Mouse (Mus musculus) midbrain, embryonic 11.5 days (tissue): Measurements from ENCODE around the gene Rnf4. TPM values are rescaled to one million over a fixed set of nuclear protein-coding genes. Genes with fewer than 3 reads are reported as not detected.

Experiments
- ATAC-seq: fragments of 200-750 bp; cut with Nextera tagmentation; 2 replicates; pipeline ENCODE4 v1.8.0; 2017; ENCODE audit warnings: moderate TSS enrichment, moderate library complexity; ENCODE audit not compliant: low FRiP score
- DNase-seq: peaks from one replicate; pipeline ENCODE4 v3.0.0; 2015; ENCODE audit warnings: low spot score; ENCODE audit errors: missing footprints
- H3K27ac ChIP-seq: fragments of 300-500 bp; sonication (generic); 2 replicates; pipeline ENCODE4 v1.5.1; 2014; ENCODE audit warnings: low read depth, low read length
- H3K27me3 ChIP-seq: fragments of 300-500 bp; sonication (generic); 2 replicates; pipeline ENCODE4 v1.6.1; 2014; ENCODE audit warnings: mild to moderate bottlenecking, low read length, moderate library complexity, mixed read lengths; ENCODE audit not compliant: control insufficient read depth, insufficient read depth
- H3K36me3 ChIP-seq: fragments of 300-500 bp; sonication (generic); 2 replicates; pipeline ENCODE4 v1.6.1; 2014; ENCODE audit warnings: mild to moderate bottlenecking, low read length, moderate library complexity, mixed read lengths; ENCODE audit not compliant: control insufficient read depth, insufficient read depth
- H3K4me1 ChIP-seq: fragments of 300-500 bp; sonication (generic); 2 replicates; pipeline ENCODE4 v1.6.1; 2014; ENCODE audit warnings: low read length; ENCODE audit not compliant: control insufficient read depth, insufficient read depth
- H3K4me2 ChIP-seq: fragments of 300-500 bp; sonication (generic); 2 replicates; pipeline ENCODE4 v1.6.1; 2014; ENCODE audit warnings: mild to moderate bottlenecking, moderate library complexity
- H3K4me3 ChIP-seq: fragments of 300-500 bp; sonication (generic); 2 replicates; pipeline ENCODE4 v1.5.1; 2014; ENCODE audit warnings: low read depth, low read length
- H3K9ac ChIP-seq: fragments of 300-500 bp; sonication (generic); 2 replicates; pipeline ENCODE4 v1.6.1; 2014; ENCODE audit warnings: low read length
- H3K9me3 ChIP-seq: fragments of 300-500 bp; sonication (generic); 2 replicates; pipeline ENCODE4 v1.6.1; 2016; ENCODE audit warnings: low read length; ENCODE audit not compliant: control insufficient read depth
- WGBS: fragments of 180-500 bp; shearing (Covaris S2); extraction: QIAGEN DNeasy Blood & Tissue Kit; methylation state at CpG from one replicate; pipeline ENCODE4 v1.1.7; 2014; 5-methylcytosine and 5-hydroxymethylcytosine counted together
- polyA plus RNA-seq: library from polyadenylated mRNA; unstranded; fragments of >200 nt; fragmentation: Nextera tagmentation; extraction: Ambion mirVana; gene quantifications from 2 replicates; pipeline ENCODE4 v1.2.1, GENCODE M21; 2014

Rnf4 gene
- polyA plus RNA-seq, result 190 and 205 TPM in 2 replicates

- Histone ChIP-seq H3K27me3 (no peaks in the 10 kb centered on the region), H3K9me3 (no peaks in the 10 kb centered on the region), H3K4me3 (peak within 1 kb of the TSS; percentile 86), H3K9ac (peak within 1 kb of the TSS; percentile 97), H3K4me1 (peaks cover 14% of the 10 kb centered on the region), H3K4me2 (peak within 1 kb of the TSS; percentile 95), H3K27ac (peak within 1 kb of the TSS; percentile 87), H3K36me3 (no peaks in the 10 kb centered on the region)
- peak; percentile 98 for DNase-seq
- ATAC-seq, result peak; percentile 96
- WGBS, result under 1% methylated on average over 66 of the region's 67 CpGs
These were observed at the start of gene Rnf4 for GRCm38 (mm10) chr5:34336097-34336774. TSS of gene Rnf4 (plus strand) at chr5:34336289.

GRCm38 (mm10) chr5:34286516-34286915 lies 49.6 kb upstream of the Rnf4 start:
- WGBS, result 4% methylated on average over 11 of the region's 11 CpGs
- Histone ChIP-seq H3K4me1 (peaks cover 12% of the 10 kb centered on the region; the same call in 1 of the 2 replicates), H3K4me3 (peak overlapping the region; percentile 66), H3K4me2 (peak overlapping the region; percentile 93), H3K9ac (no peak overlapping the region), H3K36me3 (no peaks in the 10 kb centered on the region), H3K9me3 (no peaks in the 10 kb centered on the region), H3K27me3 (peaks cover 27% of the 10 kb centered on the region), H3K27ac (no peak overlapping the region)
- no peak for DNase-seq
- no peak for ATAC-seq

- H3K4me1 ChIP-seq, result peaks cover 12% of the 10 kb centered on the region; the same call in 1 of the 2 replicates
- peak; percentile 96 for DNase-seq
- H3K9ac ChIP-seq, result peak overlapping the region; percentile 54
- peaks cover 27% of the 10 kb centered on the region for H3K27me3 ChIP-seq
- H3K9me3 ChIP-seq, result no peaks in the 10 kb centered on the region
- peak overlapping the region; percentile 66 for H3K4me3 ChIP-seq
- H3K4me2 ChIP-seq, result peak overlapping the region; percentile 93
- H3K27ac ChIP-seq, result no peak overlapping the region
- ATAC-seq, result no peak; the same call in 1 of the 2 replicates
- H3K36me3 ChIP-seq, result no peaks in the 10 kb centered on the region
- WGBS, result under 1% methylated on average over 54 of the region's 54 CpGs
These were observed 48.9 kb upstream of the Rnf4 start for GRCm38 (mm10) chr5:34287001-34287837.

- no peak overlapping the region for H3K27ac ChIP-seq
- DNase-seq, result no peak
These were observed 48.3 kb upstream of the Rnf4 start for GRCm38 (mm10) chr5:34287838-34288145.

GRCm38 (mm10) chr5:34288154-34288716 lies 47.9 kb upstream of the Rnf4 start, which contains the start of the genes Zfyve28 and Cfap99:
TSS of gene Zfyve28 (minus strand) at chr5:34288449.
TSS of gene Cfap99 (plus strand) at chr5:34288600.
- Histone ChIP-seq H3K9ac (peak within 1 kb of the TSS; percentile 54), H3K36me3 (no peaks in the 10 kb centered on the region), H3K4me1 (peaks cover 12% of the 10 kb centered on the region; the same call in 1 of the 2 replicates), H3K4me2 (peak within 1 kb of the TSS; percentile 93), H3K4me3 (peak within 1 kb of the TSS; percentile 66), H3K27ac (no peak within 1 kb of the TSS), H3K9me3 (no peaks in the 10 kb centered on the region), H3K27me3 (peaks cover 27% of the 10 kb centered on the region)
- ATAC-seq (peak; percentile 98), DNase-seq (peak; percentile 98)
- WGBS, result under 1% methylated on average over 75 of the region's 83 CpGs

More at GRCm38 (mm10) chr5:34287838-34288145, 48.3 kb upstream of the Rnf4 start:
- Histone ChIP-seq H3K4me3 (peak overlapping the region; percentile 66), H3K9me3 (no peaks in the 10 kb centered on the region), H3K27me3 (peaks cover 27% of the 10 kb centered on the region), H3K4me2 (peak overlapping the region; percentile 93), H3K4me1 (peaks cover 12% of the 10 kb centered on the region; the same call in 1 of the 2 replicates), H3K9ac (peak overlapping the region; percentile 54), H3K36me3 (no peaks in the 10 kb centered on the region)
- WGBS, result 1% methylated on average over 18 of the region's 18 CpGs
- no peak for ATAC-seq

GRCm38 (mm10) chr5:34289286-34289685 lies 46.8 kb upstream of the Rnf4 start:
- 75% methylated on average over 2 of the region's 2 CpGs for WGBS
- H3K9ac ChIP-seq, result no peak overlapping the region
- no peak overlapping the region for H3K4me3 ChIP-seq
- peaks cover 12% of the 10 kb centered on the region; the same call in 1 of the 2 replicates for H3K4me1 ChIP-seq
- H3K9me3 ChIP-seq, result no peaks in the 10 kb centered on the region
- peaks cover 27% of the 10 kb centered on the region for H3K27me3 ChIP-seq
- DNase-seq (no peak), ATAC-seq (no peak)
- no peak overlapping the region for H3K4me2 ChIP-seq
- no peaks in the 10 kb centered on the region for H3K36me3 ChIP-seq
- no peak overlapping the region for H3K27ac ChIP-seq

GRCm38 (mm10) chr5:34293363-34293762 lies 42.7 kb upstream of the Rnf4 start:
- no peak overlapping the region for H3K9ac ChIP-seq
- H3K4me1 ChIP-seq, result no peaks in the 10 kb centered on the region
- WGBS, result 82% methylated on average over 6 of the region's 6 CpGs
- peaks cover 3% of the 10 kb centered on the region for H3K27me3 ChIP-seq
- no peak overlapping the region for H3K27ac ChIP-seq
- H3K4me2 ChIP-seq, result no peak overlapping the region
- ATAC-seq (no peak), DNase-seq (peak; percentile 51)
- H3K36me3 ChIP-seq, result no peaks in the 10 kb centered on the region
- H3K9me3 ChIP-seq, result no peaks in the 10 kb centered on the region
- no peak overlapping the region for H3K4me3 ChIP-seq

GRCm38 (mm10) chr5:34294696-34295095 lies 41.4 kb upstream of the Rnf4 start:
- DNase-seq (no peak), ATAC-seq (no peak)
- 35% methylated on average over 2 of the region's 2 CpGs for WGBS

More at GRCm38 (mm10) chr5:34294696-34295095, 41.4 kb upstream of the Rnf4 start:
- H3K9ac ChIP-seq, result no peak overlapping the region
- H3K9me3 ChIP-seq, result no peaks in the 10 kb centered on the region
- H3K4me2 ChIP-seq, result no peak overlapping the region
- no peaks in the 10 kb centered on the region for H3K4me1 ChIP-seq
- H3K27me3 ChIP-seq, result no peaks in the 10 kb centered on the region; the same call in 1 of the 2 replicates
- no peak overlapping the region for H3K4me3 ChIP-seq
- H3K27ac ChIP-seq, result no peak overlapping the region
- H3K36me3 ChIP-seq, result no peaks in the 10 kb centered on the region
